Mouse (Mus musculus) c-Kit-positive CD71-negative TER-119-negative erythroid progenitor cells, embryonic 14.5 days (primary cell): Measurements from ENCODE around the gene Dyrk3.
"Not testable (repeated sequence)": the region's sequence is repeated elsewhere in the genome, so short reads cannot be mapped to it uniquely, and the experiment has no call there.

Source experiments
- DNase-seq: peaks from one replicate; pipeline ENCODE4 v3.0.0-alpha.2; 2013; ENCODE audit warnings: low read depth

The Dyrk3 gene

DNA sequence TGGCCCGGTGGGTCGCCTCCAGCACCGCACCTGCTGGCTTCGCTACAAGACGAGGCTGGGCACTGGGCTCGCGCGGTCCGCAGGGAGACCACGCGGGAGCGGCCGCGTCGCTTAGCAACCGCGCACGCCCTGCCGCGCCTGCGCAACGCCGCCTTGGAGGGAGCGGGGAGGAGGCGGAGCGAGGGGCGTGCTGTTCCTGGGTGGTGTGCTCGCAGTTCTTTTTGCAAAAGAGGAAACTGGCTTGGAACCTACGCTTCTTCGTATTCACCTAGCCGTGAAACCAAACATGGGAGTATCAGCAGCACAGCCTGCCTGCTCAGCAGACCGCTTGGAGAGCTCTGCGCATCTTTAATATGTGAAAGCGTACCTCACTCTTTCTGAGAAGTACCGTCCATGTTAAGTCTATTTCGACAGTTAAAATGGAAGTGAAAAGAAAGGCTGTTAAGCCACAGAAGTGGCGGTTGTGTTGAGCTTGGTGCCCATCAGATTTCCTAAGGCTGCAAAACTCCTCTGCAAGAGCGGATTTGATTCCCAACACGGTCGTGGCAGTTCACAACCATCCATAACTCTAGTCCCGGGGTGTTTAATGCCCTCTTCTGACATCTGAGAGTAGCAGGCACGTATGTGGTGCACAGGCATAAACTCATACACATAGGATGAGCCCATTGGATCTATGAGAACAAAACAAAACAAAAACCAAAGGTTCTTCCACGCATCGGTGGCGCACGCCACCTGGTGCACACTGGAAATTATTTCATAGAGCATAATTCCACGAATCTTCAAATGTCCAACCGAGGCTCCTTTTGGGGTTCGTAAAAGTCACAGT, at the start of gene Dyrk3:
Gene Dyrk3, minus strand, starts transcription at position 150 of the 826 bp plus-strand sequence.
- DNase-seq = peak; percentile 90

DNA sequence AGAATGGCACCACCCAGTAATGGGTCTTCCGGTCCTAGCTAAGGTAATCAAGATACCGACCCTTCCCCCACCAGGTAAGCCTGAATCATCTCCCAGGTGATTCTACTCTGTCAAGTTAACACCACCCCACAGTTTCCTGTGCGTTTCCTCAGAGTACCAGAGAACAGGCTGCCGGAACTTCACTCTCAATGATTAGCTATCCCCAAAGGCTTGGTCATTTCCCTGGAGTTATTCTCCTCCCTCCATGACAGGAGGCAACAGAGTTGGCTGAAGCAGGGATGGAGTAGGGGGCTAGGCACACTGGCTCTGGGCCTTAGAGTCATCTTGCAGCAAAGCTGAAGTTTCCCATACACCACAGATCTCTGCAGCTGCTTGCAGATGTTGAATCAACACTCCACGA, 49.7 kb upstream of the Dyrk3 start:
- DNase-seq = no peak

DNA sequence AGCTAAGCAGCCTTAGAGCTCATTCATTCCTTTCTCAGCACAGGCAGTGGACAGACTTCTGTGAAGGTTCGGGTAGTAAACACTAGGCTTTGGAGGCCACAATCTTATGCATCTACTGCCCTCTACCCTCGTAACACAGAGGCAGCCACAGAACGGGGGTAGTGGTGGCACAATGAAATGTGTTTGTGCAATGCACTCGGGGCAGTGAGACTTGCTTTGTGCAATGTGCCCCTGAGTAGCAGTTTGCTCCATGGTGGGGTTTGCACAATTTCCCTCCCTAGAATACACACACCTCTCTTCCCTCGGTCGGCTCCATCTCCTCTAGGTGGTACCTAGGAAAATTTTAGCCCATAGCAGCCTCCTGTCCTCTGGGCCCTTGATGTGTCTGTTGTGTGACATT, 48.9 kb upstream of the Dyrk3 start:
- no peak for DNase-seq

DNA sequence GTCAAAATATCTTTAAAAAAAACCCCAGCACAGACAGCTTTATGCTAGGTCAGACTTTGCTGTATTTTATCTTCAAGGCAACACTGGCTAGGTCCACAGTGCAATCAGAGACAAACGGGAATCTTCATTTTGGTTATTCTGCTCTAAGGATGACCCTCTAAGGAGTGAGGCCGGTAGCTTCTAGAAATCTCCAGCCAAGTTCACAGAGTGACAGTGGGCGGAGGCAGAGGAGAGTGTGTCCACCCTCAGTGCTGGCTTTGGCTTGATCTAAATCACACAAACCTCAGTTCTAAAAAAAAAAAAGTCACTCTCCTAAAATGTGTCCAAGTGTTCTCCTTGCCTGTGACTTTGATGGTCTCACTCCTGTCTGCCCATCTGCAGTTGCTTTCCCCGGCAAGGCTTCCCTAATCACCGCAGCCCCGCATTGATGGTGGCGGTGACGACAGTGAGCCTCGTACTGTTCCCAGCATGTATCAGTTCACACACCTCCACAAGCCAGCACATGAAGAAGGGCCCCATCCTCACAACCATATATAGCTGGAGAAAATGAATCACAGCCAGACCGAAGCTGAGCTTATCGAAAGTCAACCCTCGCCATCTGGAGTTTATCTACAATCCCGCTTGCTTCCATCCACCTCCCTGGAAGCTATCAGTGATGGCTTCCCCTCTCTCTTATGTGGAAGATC, 47.8 kb upstream of the Dyrk3 start:
- DNase-seq = no peak

DNA sequence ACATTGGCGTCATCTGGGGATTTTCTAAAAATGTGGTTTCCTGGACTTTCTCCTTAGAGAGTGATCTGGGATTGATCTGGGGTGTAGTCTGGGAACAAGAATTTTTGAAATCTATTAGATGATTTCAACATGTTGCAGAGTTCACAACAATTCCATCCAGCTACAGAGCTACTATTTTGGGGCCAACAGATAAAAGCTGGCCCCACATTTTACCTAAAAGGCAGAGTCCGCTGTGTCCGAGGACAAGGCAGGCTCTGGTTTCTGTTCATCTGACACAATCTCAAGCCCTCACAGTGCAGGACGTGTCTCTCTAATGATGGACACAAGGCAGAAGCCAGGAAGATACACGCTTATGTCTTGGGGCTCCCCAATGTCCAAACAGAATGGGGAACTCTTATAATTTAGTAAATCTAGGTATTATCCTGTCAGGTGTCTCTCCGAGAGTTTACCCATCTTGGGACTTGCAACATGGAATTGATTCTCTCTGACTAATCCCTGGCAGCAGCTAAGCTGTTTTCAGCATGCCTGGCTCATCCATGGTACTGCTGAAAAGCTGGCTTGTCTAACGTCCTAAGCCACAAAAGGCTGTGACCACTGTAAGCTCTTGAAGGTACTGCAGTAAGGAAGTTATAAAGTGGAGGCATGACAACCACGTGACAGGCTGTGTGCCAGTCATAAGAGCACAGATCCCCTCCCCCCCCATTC, 47.0 kb upstream of the Dyrk3 start:
- DNase-seq = no peak

DNA sequence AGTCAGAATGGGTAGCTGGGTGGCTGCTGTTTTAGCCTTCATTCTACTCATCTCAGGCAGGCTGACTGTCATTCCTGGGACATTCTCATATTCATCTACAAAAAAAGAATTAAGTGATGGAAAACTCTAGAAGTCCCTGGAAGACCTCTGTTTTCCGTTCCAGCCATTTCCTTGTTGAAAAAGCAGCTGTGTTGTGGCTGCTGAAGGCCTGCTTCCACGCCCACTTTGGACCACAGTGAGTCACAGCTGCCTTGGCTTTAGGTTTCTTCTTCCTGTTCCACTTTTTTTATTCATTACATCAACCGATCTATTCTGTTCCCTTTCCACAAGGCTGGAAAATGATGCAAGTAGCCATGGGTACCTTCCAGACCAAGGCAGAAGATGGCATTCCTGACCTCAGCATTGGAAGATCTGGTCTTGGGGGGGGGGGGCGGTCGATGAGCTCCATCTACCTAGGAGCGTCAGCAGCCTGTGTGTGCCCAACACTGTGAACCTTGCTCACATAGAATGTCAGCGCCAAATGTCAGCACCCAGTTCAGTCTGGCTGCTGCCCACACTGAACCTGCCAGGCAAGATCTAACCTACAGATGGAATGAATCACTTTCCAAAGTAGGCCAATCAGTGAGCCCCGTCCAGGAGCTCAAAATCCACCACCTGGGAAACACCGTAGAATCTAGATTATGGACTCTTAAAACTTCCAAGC, 46.3 kb upstream of the Dyrk3 start:
- peak; percentile 40 for DNase-seq

DNA sequence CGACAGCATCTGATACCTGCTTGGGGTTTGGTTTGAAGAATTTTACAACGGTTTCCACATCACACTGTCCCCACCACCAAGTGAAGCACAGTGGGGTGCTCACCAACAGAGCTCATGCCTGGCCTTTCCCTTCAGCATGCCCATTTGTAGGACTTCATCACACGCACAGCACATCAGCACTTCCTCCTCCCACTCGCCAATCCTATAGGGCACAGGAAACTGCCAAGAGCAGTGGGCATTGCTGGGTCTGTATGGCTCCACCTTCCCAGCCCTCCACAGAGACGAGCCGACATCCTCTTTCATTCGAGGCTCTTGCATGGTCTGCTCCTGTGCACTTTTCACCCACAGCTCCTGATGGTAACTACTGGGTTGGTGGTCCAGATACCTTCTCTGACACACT, 45.1 kb upstream of the Dyrk3 start:
- no peak for DNase-seq

DNA sequence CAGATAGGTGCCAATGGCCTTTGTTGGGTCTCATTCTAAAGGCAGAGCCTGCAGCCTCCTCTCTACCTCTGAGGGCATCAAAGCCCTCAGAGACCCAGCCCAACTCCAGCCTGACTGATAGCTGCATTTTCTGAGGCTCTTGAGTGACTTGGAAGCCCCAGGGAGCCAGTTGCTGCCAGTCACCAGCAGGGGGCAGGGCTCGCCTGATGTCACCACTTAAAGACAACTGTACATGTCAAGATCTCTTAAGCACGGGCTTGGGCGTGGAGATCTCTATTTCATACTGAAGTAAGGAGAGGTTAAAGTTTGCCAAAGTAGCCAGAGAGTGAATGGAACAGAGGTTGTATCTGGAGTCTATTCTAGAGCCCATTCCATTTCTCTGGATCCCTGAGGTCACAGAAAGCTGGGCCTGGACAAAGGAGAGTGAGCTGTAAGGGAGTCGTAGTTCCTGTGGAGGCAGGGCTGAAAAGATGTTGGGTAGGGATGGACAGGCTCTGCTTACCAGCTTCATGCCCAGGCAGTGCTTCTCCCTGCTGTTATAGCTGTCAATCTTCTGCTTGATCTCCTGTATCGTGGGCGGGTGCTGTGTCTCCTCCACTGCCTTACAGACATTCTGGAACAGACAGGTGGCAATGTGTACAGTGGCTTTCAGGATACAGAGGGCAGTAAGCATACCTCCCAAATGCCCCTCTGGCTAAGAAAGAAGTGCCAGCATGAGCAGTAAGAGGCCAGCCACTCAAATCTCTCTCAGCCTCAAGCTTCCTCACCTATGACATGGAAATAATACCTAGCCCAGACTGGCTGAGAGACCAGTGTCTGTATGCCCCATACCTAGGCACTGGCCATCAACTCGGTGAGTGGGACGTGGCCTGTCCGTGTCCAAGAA, 43.7 kb upstream of the Dyrk3 start:
- DNase-seq = peak; percentile 77

DNA sequence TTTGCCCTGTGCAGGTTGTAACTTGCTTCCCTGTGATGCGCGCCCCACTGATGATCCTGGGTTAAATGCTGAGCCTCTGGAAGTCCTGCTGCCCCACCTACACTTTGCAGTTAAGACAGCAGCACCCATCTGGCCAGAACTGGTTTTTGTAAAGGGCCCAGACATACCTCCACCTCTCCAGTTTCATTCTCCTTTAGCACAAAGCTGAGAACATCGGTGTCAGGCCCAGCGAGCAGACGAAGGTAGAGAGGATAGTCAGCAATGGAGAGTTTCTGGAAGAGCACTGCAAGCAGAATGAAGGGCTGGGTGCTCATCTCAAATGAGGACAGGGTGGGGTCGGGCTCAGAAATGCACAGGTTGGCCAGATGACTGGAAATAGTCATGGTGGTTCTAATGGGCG, 42.2 kb upstream of the Dyrk3 start:
- no peak for DNase-seq

DNA sequence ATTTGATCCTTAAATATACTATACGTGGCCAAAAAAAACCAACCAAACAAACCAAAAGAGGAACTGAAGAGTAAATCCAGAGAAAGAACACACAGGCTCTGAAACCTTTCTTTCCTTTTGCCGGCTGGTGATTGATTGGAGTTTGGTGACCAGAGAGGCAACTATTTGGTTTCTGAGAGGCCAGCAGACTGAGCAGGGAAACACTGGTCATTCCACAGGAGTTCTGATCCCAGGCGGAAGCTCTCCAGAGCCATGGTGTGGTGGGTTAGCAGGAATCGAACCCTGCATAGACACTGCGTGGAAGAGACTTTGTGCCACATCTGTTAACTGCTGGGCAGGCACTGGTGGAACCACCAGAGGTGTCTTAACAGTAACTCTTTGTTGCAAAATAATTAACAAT, 39.9 kb upstream of the Dyrk3 start:
- no peak for DNase-seq

DNA sequence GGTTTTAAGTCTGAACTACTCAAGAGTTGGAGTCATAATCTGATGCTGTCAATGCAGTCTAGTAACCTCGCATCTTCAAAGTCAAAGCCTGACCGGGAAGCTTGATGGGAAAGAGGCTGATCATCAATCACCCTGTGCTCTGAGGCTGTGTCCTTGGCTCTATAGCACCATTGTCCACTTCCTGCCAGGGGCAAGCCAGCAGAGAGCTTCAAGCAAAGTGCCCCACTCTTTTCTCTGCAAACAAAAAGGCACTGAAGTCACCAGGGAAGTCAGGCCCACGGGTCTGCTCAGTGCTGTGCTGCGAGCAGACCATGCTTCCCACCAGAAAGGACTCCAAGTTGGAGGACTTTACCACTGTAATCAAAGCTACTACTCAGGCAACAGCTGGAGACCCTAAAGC, 39.1 kb upstream of the Dyrk3 start:
- DNase-seq = no peak

DNA sequence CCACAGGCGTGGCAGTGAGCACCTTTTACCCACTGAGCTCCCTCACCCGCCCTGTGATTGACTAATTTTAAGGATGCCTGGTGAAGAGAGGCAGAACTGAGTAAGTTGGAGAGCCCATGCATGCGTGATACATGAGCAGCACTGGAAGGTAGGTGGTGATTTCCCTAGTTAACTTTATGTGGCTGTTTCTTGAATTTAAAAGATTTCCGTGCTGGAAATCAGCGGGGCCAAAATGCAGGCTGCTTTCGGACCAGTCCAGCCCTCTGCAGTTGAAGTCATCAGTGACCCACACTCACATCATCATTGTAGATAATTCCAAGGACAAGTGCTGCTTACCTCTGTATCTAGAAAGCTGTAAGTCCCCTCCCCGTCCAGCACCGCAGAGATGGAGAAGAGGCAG, 37.7 kb upstream of the Dyrk3 start:
- no peak for DNase-seq

DNA sequence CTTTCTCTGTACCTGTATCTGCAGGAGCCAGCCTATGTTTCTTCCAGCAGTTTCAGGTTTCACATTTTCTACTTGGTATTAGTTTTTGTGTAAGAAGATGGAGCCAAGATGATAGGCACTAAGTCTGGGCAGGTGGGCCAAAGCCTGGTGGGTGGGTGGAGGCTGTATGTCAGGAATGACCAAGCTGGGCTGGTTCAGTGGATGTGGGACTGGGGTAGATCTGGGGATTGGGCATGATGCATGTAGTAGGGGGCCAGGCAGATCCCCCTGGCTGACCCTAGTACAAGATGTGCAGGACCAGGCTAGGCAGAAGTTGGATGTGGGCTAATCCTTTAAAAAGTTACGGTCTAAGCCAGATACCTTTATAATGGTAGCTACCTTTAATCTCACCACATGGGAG, 37.0 kb upstream of the Dyrk3 start:
- DNase-seq = no peak

DNA sequence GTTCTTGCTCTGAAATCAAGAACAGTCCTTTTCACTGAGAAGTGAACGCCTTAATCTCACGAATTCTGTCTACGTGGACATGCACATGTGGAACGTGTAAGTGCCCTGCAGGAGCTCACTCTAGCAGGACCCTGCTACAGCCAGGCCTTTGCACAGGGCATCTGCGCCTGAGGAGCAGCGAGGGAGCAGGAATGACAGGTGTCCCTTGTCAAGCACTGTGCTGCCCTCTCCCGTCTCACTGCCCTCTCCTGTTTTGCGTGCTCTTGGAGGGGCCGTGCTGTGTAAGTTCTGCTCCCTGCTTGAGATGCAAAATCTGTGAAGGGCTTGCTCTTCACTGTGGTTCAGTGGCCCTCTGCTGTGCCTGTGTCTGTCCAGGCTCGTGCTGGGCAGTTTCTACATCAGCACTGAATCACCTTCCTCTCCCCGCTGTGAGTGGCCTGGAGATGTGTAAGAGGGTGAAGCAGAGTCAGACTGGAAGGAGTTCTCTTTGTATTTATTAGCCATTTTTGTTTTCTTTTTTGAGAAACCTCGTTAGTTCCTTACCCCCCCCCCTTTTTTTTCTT, 36.2 kb upstream of the Dyrk3 start:
- DNase-seq = no peak

DNA sequence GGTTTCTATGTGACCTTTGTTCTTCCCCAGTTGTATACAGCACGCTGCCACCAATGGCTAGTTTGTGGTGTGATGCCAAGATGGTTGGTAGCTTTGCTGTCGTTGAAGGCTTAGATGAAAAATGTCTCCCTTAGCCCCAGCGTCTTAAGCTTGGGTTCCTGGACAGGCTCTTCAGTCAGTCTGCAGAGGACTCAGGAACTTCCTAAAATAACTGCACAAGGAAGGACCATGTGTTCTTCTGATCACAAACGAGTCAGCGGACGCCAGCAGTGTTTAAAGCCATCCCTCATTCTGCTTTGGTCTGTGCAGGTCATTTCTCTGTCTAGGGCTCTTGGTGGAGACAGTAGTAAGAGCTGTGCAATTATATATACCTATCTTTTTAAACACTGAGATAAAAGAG, 35.7 kb upstream of the Dyrk3 start:
- no peak for DNase-seq

DNA sequence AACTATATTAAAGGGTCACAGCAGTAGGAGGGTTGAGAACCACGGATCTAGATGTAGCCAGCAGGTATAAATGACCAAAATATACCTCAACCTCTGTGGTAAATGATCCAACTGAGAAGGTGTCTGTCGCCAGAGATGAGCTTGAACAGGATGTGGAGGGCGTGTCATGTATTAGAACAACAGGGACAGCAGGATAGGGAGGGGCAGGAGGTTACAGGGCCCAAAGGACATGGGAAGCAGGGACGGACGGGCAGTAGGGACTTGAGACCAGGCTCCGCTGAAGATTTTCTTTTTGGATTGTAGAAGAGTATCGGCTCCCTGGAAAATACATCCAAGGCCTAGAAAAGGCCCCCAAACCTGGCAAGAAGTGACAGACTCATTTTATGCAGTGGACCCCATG, 34.9 kb upstream of the Dyrk3 start:
- no peak for DNase-seq

DNA sequence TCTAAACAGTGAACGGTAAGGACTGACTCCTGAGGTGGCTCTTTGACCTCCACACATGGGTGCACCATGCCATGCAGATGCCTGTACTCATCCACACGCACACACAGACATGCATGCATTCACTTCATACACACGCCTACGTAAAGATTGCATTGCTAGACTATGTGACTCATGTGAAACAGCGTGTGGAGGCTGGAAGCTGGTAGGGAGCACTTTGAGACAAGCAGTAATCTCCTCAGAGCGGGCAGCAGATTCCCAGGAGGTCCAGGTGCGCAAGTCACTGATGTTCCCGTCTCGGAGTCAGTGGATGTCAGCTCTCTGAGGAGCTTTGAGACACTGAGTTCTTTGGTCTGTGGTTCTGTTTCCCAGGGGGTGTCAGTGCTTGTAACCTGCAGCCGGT, 29.5 kb upstream of the Dyrk3 start:
- DNase-seq = no peak

DNA sequence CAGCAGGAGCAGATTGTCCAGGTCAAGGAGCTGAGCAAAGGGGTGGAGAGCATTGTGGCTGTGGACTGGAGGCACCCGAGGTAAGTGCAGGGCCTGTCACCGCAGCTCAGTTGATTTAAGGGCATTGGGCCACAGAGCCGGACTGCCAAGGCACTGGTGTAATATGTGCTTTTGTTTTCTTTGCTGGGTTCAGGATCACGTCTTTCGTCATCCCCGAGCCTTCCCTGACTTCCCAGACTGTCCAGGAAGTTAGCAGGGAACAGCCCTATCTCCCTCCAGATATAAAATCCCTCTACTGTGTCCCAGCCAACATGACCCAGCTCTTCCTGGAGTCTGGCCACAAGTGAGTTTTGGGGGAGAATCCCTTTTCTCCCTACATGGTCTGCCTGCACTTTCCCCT, 26.3 kb upstream of the Dyrk3 start:
- no peak for DNase-seq

DNA sequence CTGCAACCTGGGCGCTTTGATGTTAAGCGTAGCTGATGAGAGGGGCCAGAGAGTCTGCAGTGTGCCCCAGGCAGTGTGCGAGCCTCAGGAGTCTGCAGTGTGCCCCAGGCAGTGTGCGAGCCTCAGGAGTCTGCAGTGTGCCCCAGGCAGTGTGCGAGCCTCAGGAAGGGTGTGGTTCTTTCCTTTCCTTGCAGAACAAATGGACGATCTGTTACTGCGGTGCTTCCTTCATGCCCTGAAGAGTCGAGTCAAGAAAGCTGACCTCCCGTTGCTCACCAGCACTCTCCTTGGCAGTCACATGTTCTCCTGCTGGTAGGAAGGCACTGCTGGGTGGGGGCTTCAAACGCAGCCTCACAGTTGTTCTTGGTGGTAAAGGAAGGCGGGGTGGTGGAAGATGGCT, 23.0 kb upstream of the Dyrk3 start:
- DNase-seq = no peak

DNA sequence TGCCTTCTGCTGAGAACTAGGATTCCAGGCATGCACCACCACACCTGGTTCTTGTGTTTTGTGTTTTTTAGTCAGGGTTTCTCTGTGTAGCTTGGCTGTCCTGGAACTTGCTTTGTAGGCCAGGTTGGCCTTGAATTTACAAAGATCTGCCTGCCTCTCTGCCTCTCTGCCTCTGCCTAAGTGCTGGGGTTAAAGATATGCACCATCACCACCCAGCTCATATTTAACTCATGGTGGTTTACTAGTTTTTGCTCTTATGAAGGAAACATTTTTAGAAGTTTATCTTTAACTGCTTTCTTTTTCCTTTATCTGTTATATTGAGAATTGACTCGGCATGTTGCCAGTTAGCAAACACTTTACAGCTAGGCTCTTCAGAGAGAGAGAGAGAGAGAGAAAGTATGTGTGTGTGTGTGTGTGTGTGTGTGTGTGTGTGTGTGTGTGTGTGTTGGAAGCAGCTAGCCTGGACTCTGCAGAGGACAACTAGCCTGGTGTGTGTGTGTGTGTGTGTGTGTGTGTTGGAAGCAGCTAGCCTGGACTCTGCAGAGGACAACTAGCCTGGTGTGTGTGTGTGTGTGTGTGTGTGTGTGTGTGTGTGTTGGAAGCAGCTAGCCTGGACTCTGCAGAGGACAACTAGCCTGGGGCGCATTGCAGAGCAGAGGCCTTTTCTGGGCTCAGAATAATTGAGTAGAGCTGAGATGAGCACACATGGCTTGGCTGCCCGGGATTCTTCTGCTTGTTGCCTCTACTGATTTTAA, 21.6 kb upstream of the Dyrk3 start:
- DNase-seq = not testable (repeated sequence)
